Mouse (Mus musculus) forebrain, embryonic 12.5 days (tissue): ENCODE results near the gene Ddx39b. TPM values are rescaled to one million over a fixed set of nuclear protein-coding genes. Genes with fewer than 3 reads are reported as not detected.

Experiments
- ATAC-seq: fragments of 200-750 bp; cut with Nextera tagmentation; 2 replicates; pipeline ENCODE4 v1.8.0; 2017; ENCODE audit warnings: moderate TSS enrichment; ENCODE audit not compliant: low FRiP score
- H3K27ac ChIP-seq: fragments of 300-500 bp; sonication (generic); 2 replicates; pipeline ENCODE4 v1.5.1; 2016; ENCODE audit warnings: mild to moderate bottlenecking
- H3K27me3 ChIP-seq: fragments of 300-500 bp; sonication (generic); 2 replicates; pipeline ENCODE4 v1.6.1; 2016; ENCODE audit warnings: mild to moderate bottlenecking
- H3K36me3 ChIP-seq: fragments of 300-500 bp; sonication (generic); replicated peaks from 2 replicates; pipeline ENCODE4 v1.6.1; 2016; ENCODE audit warnings: mild to moderate bottlenecking
- H3K4me1 ChIP-seq: fragments of 300-500 bp; sonication (generic); 2 replicates; pipeline ENCODE4 v1.6.1; 2016
- H3K4me2 ChIP-seq: fragments of 300-500 bp; sonication (generic); 2 replicates; pipeline ENCODE4 v1.6.1; 2016; ENCODE audit warnings: mild to moderate bottlenecking, moderate library complexity
- H3K4me3 ChIP-seq: fragments of 300-500 bp; sonication (generic); replicated peaks from 2 replicates; pipeline ENCODE4 v1.5.1; 2016; ENCODE audit warnings: mild to moderate bottlenecking
- H3K9ac ChIP-seq: fragments of 300-500 bp; sonication (generic); 2 replicates; pipeline ENCODE4 v1.6.1; 2016; ENCODE audit warnings: mild to moderate bottlenecking
- H3K9me3 ChIP-seq: fragments of 300-500 bp; sonication (generic); 2 replicates; pipeline ENCODE4 v1.6.1; 2016
- WGBS: fragments of 180-500 bp; shearing (Covaris S2); methylation state at CpG from one replicate; pipeline ENCODE4 v1.1.7; 2016; 5-methylcytosine and 5-hydroxymethylcytosine counted together
- polyA plus RNA-seq: library from polyadenylated mRNA; unstranded; fragments of >200 nt; fragmentation: Nextera tagmentation; extraction: Ambion mirVana; gene quantifications from 2 replicates; pipeline ENCODE4 v1.2.1, GENCODE M21; 2016

Ddx39b gene
- polyA plus RNA-seq, 1 experiment from 2014 or later: 614 TPM

- H3K9ac ChIP-seq: no peak overlapping the region
- H3K4me2 ChIP-seq: no peak overlapping the region
- H3K4me3 ChIP-seq: no peak overlapping the region
- no peak for ATAC-seq
- 0 out of 2 replicates have a peak, but pooled peaks cover 9% of the 10 kb centered on the region for H3K36me3 ChIP-seq
- no peaks in the 10 kb centered on the region for H3K27me3 ChIP-seq
- WGBS: 85% methylated on average over 12 of the region's 12 CpGs
- no peak overlapping the region for H3K27ac ChIP-seq
- H3K9me3 ChIP-seq: no peaks in the 10 kb centered on the region
- H3K4me1 ChIP-seq: peaks cover 34% of the 10 kb centered on the region
Observed at GRCm38 (mm10) chr17:35237504-35237903, 4.0 kb upstream of the Ddx39b start.

GRCm38 (mm10) chr17:35239700-35240099 is 1.8 kb upstream of the Ddx39b start:
- H3K9ac ChIP-seq: no peak overlapping the region
- H3K4me3 ChIP-seq: no peak overlapping the region
- H3K36me3 ChIP-seq: peaks cover 16% of the 10 kb centered on the region
- H3K27ac ChIP-seq: no peak overlapping the region
- no peaks in the 10 kb centered on the region for H3K9me3 ChIP-seq
- no peaks in the 10 kb centered on the region for H3K27me3 ChIP-seq
- peaks cover 34% of the 10 kb centered on the region for H3K4me1 ChIP-seq
- WGBS: 86% methylated on average over 5 of the region's 5 CpGs
- no peak for ATAC-seq
- H3K4me2 ChIP-seq: no peak overlapping the region

GRCm38 (mm10) chr17:35240384-35241304 is 902 bp upstream of the Ddx39b start:
- 33% methylated on average over 12 of the region's 12 CpGs for WGBS
- peaks cover 39% of the 10 kb centered on the region for H3K4me1 ChIP-seq
- no peaks in the 10 kb centered on the region for H3K27me3 ChIP-seq
- peak overlapping the region; percentile 98 for H3K4me3 ChIP-seq
- ATAC-seq: peak; percentile 2; the same call in 1 of the 2 replicates
- peaks cover 25% of the 10 kb centered on the region for H3K36me3 ChIP-seq
- peak overlapping the region; percentile 98 for H3K27ac ChIP-seq
- no peaks in the 10 kb centered on the region for H3K9me3 ChIP-seq
- peak overlapping the region; percentile 79 for H3K4me2 ChIP-seq
- H3K9ac ChIP-seq: peak overlapping the region; percentile 100

GRCm38 (mm10) chr17:35242015-35242941 is 732 bp downstream of the Ddx39b start:
- peak overlapping the region; percentile 79 for H3K4me2 ChIP-seq
- under 1% methylated on average over 55 of the region's 55 CpGs for WGBS
- H3K9ac ChIP-seq: peak overlapping the region; percentile 100
- H3K9me3 ChIP-seq: no peaks in the 10 kb centered on the region
- peaks cover 49% of the 10 kb centered on the region for H3K4me1 ChIP-seq
- peak overlapping the region; percentile 98 for H3K27ac ChIP-seq
- H3K36me3 ChIP-seq: peaks cover 42% of the 10 kb centered on the region
- peak overlapping the region; percentile 98 for H3K4me3 ChIP-seq
- no peaks in the 10 kb centered on the region for H3K27me3 ChIP-seq
- peak; percentile 25 for ATAC-seq

GRCm38 (mm10) chr17:35243086-35243485 is 1.5 kb downstream of the Ddx39b start:
- ATAC-seq: no peak
- H3K4me1 ChIP-seq: peaks cover 49% of the 10 kb centered on the region
- H3K27me3 ChIP-seq: no peaks in the 10 kb centered on the region
- H3K36me3 ChIP-seq: peaks cover 50% of the 10 kb centered on the region
- WGBS: 5% methylated on average over 16 of the region's 16 CpGs
- peak overlapping the region; percentile 98 for H3K4me3 ChIP-seq
- H3K9ac ChIP-seq: peak overlapping the region; percentile 100
- H3K4me2 ChIP-seq: peak overlapping the region; percentile 79
- peak overlapping the region; percentile 98 for H3K27ac ChIP-seq
- no peaks in the 10 kb centered on the region for H3K9me3 ChIP-seq

- no peaks in the 10 kb centered on the region for H3K9me3 ChIP-seq
- peaks cover 69% of the 10 kb centered on the region for H3K36me3 ChIP-seq
- H3K4me3 ChIP-seq: peak overlapping the region; percentile 98
- ATAC-seq: no peak
- H3K4me1 ChIP-seq: peaks cover 48% of the 10 kb centered on the region
- H3K9ac ChIP-seq: peak overlapping the region; percentile 100
- no peak overlapping the region for H3K27ac ChIP-seq
- no peaks in the 10 kb centered on the region for H3K27me3 ChIP-seq
- WGBS: 82% methylated on average over 2 of the region's 2 CpGs
- H3K4me2 ChIP-seq: peak overlapping the region; percentile 79
Observed at GRCm38 (mm10) chr17:35244999-35245398, 3.5 kb downstream of the Ddx39b start.

GRCm38 (mm10) chr17:35245731-35246623 is 4.4 kb downstream of the Ddx39b start:
- WGBS: 80% methylated on average over 15 of the region's 15 CpGs
- peak overlapping the region; percentile 38; the same call in 1 of the 2 replicates for H3K9ac ChIP-seq
- peak overlapping the region; percentile 79 for H3K4me2 ChIP-seq

GRCm38 (mm10) chr17:35247144-35247543 is 5.6 kb downstream of the Ddx39b start:
- ATAC-seq: no peak

More at GRCm38 (mm10) chr17:35245731-35246623, 4.4 kb downstream of the Ddx39b start:
- H3K27me3 ChIP-seq: no peaks in the 10 kb centered on the region
- H3K4me3 ChIP-seq: peak overlapping the region; percentile 98
- H3K36me3 ChIP-seq: peaks cover 79% of the 10 kb centered on the region
- H3K9me3 ChIP-seq: no peaks in the 10 kb centered on the region
- H3K27ac ChIP-seq: no peak overlapping the region
- no peak for ATAC-seq
- H3K4me1 ChIP-seq: peaks cover 38% of the 10 kb centered on the region

GRCm38 (mm10) chr17:35248986-35249385 is 7.4 kb downstream of the Ddx39b start:
- no peak overlapping the region for H3K27ac ChIP-seq

More at GRCm38 (mm10) chr17:35247144-35247543, 5.6 kb downstream of the Ddx39b start:
- Histone ChIP-seq H3K4me2 (no peak overlapping the region), H3K9me3 (no peaks in the 10 kb centered on the region), H3K4me1 (peaks cover 38% of the 10 kb centered on the region), H3K27me3 (no peaks in the 10 kb centered on the region), H3K9ac (0 out of 2 replicates have a peak overlapping the region, but pooled peaks have one; percentile 21), H3K27ac (no peak overlapping the region), H3K4me3 (0 out of 2 replicates have a peak overlapping the region, but pooled peaks have one; percentile 7), H3K36me3 (peaks cover 88% of the 10 kb centered on the region)
- 91% methylated on average over 7 of the region's 7 CpGs for WGBS

GRCm38 (mm10) chr17:35249451-35250197 is 8.1 kb downstream of the Ddx39b start:
- no peak overlapping the region for H3K27ac ChIP-seq
- WGBS: 91% methylated on average over 19 of the region's 19 CpGs
- peaks cover 98% of the 10 kb centered on the region for H3K36me3 ChIP-seq
- no peak overlapping the region for H3K4me3 ChIP-seq
- no peak for ATAC-seq
- H3K4me2 ChIP-seq: no peak overlapping the region
- H3K27me3 ChIP-seq: no peaks in the 10 kb centered on the region
- no peaks in the 10 kb centered on the region for H3K9me3 ChIP-seq
- H3K9ac ChIP-seq: no peak overlapping the region
- peaks cover 24% of the 10 kb centered on the region for H3K4me1 ChIP-seq

More at GRCm38 (mm10) chr17:35248986-35249385, 7.4 kb downstream of the Ddx39b start:
- Histone ChIP-seq H3K4me2 (no peak overlapping the region), H3K9ac (no peak overlapping the region), H3K27me3 (no peaks in the 10 kb centered on the region), H3K4me3 (no peak overlapping the region), H3K9me3 (no peaks in the 10 kb centered on the region), H3K4me1 (peaks cover 30% of the 10 kb centered on the region), H3K36me3 (peaks cover 98% of the 10 kb centered on the region)
- ATAC-seq: no peak
- WGBS: 93% methylated on average over 14 of the region's 14 CpGs
